Mouse (Mus musculus): ENCODE measurements around the gene Kcnb1.

The Kcnb1 gene

DNA sequence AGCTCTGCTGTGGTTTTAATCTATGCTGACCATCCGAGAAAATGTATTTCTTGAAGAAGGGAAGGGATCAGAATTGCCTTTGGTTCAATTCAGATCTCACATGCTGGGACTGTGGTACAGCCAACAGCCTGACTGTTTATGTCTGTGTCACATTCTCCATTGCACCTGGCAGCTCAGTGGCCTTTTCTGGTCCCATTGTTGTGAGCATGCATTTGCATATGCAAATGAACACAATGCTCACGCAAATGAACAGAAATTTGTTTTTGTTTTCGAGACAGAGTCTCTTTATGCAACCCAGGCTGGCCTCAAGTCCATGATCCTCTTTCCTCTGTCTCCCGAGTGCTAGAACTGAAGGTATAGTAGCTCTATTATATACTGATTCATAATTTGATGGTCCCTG is 64.2 kb downstream of the Kcnb1 start:
- no peak for DNase-seq

DNA sequence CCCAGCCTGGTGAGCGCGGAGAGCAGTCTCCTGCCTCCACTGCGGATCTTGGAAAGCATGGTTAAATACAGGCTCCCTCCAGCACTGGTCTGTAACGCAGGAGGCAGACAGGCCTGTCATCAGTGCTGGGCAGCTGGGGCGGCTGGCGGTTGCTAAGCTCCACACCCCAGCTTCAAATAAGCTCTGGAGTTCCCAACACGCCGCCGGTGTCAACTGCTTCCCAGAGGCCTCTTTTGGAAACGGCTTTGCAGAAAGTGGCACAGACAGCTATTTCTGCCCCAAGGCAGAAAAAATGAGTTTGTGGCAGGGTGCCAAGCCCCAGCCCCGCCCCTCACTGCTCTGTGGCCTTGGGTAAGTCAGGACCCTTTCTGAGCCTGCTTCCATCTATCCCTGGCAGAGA is 66.0 kb downstream of the Kcnb1 start:
- peak; percentile 54 for DNase-seq

DNA sequence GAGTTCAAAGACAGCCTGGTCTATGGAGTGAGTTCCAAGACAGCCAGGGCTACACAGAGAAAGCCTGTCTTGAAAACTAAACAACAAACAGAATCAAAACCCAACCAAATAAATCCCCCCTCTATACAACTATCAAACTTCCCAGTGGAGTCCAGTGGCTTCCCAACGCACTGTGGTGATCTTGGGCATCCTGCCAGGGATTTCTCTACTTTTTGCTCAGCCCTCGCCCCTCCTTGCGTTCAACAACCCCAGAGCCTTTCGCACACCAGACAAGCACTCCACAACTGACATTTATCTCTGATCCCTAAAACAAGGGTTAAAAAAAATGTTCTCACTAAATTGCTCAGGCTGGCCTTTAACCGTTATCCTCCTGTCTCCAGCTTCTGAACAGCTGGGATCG is 67.2 kb downstream of the Kcnb1 start:
- DNase-seq = no peak

DNA sequence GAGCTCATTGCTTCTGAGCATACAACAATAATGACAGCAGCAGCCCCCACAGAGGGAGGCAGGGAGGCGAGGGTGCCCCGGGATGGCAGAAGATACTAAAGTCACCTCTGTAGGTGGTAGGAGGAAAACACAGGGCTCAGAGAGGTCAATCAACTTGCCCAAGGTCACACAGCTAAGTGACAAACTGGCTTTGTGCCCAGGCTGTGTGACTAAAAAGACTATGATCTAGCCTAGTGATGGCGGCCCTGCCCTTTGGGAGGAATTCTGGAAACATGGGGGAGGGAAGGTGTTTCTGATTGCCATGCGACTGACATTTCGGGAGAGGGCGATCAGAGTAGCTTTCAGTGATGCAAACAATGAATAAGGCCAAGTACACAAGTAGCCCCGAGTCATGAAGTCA is 68.0 kb downstream of the Kcnb1 start:
- DNase-seq = no peak

GRCm38 (mm10) chr2:167121228-167121627 is 68.7 kb downstream of the Kcnb1 start:
- DNase-seq = no peak

GRCm38 (mm10) chr2:167120186-167120830 is 69.6 kb downstream of the Kcnb1 start:
- DNase-seq = no peak

DNA sequence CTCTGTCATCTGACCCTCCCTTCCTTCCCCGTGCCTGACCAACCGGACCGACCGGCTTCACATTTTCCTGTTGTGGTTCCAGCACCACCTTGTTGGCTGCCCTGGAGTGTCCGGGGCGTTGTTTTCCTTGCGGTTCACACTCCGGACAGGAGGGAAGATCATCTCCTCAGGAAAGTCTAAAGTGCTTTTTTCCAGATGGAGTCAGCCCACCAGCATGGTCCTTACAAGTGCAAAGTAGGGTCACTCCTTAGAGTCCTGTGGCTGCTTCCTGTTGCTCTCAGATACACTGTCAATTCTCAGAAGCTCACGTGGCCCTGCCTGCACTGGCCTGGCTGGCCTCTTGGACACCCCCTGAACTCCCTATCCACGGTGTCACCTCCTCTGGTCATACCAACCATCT is 71.9 kb downstream of the Kcnb1 start:
- DNase-seq = no peak

DNA sequence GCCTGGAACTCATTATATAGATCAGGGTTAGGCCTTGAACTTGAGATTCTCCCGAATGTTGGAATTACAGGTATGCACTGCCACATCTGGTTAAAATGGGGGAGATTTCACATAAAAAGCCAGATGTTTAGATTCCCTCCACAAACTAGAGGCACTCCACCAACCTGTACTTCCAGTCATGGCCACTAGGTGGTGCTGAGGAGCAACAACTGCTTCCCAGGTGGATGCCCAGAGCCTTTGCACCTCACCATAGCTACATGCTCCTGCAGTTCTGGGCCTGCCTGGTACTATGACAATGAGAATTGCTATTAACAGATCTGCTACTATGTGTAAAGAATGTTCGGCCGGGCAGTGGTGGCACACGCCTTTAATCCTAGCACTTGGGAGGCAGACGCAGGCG is 77.2 kb downstream of the Kcnb1 start:
- peak; percentile 72 for DNase-seq

GRCm38 (mm10) chr2:167112259-167112658 is 77.7 kb downstream of the Kcnb1 start:
- no peak for DNase-seq

DNA sequence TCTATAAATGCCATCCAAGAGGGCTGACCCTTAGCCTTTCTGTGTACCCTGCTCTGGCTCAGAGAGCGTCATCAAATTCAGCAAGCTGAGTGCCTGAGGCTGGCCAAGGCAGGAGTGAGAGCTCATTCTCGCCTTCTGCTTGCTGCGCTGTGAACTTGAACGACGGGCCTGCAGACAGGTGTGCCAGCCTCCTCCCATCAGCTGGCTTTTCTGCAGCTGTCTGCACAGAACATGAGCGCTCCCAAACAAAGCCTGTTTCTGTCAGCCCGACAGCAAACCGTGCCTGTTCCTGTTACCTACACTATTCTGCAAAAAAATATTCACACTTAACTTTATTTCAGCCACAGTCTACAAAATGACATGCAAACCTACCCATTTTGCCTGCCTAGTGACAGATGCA is 80.4 kb downstream of the Kcnb1 start:
- DNase-seq = no peak

DNA sequence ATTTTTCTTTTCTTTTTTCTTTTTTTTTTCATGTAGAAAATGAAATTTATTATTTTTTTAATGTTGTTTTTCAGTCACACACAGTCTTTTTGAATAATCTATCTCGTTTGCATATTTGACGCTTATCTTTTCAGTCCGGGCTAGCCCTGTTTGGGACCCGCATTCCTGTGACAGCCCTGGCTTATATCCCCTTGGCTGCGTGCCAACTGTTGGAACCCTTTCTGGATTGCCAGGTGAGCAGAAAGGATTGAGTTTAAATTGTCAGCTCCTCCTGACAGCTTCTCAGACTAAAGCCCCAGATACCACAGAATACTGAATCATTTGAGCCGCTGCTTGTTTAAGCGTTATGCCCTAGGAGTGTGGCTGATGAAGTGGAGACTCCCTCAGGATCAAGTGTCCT is 86.4 kb downstream of the Kcnb1 start:
- no peak for DNase-seq

DNA sequence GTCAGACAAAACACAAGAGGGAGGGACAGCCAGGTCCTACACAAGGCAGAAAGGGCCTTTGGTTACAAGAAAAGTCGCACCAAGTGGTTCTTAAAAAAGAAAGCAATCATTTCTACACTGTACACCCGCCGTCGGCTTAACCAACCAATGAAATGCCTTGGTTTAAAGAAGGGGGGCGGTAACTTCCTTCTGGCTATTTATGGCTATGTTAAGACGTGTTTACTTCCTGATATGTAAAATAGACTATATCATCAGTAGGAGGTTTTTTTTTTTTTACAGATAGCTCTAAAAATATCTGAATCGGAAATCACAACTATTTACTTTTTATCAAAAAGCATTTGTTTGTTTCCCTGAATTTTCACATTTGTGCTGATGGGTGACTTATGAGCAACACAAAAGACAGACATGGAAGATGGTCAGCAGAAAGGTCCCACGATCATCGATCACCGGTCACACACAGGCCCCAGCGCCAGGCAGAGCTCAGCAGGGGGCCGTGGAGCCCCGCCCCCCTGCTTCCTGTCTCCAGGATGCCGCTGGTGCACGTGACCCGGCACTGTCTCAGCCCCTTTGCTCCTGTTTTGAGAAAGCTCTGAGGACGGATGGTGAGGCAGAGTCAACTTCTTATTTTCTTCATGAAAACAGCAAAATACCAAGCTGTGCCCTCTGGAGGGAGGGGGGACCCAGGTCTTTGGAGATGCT is 88.1 kb downstream of the Kcnb1 start:
- no peak for DNase-seq

GRCm38 (mm10) chr2:167094688-167095087 is 95.3 kb downstream of the Kcnb1 start:
- DNase-seq = no peak

DNA sequence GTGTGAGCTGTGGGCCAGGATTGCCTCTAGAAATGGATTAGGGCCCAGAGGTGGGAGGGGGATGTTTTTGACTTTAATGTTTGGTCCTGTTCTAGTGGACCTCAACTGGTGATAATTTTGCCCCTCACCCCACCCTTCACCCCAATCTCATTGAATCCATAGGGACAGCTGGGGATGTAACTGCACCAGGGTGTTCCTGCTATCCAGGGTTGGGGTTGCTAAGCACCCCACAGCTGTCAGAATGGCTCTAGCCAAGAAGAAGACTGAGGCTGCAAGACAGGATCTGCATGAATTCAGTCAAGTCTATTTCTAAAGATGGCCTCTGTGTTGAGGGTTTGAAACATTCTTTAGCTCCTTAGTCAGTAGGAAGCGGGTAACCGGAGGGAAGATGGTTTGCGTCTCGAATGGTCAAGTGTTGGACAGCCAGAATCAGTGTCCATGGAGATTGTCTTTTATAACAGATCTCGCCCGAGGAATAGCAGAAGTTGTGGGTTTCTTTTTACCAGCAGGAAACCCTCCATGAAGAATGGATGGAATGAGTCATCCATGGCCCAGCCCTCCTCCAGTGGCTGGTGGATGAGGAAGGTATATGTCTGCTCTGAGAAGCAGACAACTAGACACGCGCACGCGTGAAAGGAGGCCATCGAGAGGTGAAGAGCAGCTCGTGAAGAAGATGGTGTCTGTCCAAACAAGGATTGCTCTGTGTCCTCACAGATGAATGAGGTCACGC is 96.6 kb downstream of the Kcnb1 start:
- no peak for DNase-seq

- no peak for DNase-seq
These were observed 99.7 kb downstream of the Kcnb1 start for GRCm38 (mm10) chr2:167090271-167090670.

- DNase-seq = no peak
These were observed 103.1 kb downstream of the Kcnb1 start for GRCm38 (mm10) chr2:167086836-167087235.

GRCm38 (mm10) chr2:167086092-167086491 is 103.9 kb downstream of the Kcnb1 start:
- DNase-seq = no peak

DNA sequence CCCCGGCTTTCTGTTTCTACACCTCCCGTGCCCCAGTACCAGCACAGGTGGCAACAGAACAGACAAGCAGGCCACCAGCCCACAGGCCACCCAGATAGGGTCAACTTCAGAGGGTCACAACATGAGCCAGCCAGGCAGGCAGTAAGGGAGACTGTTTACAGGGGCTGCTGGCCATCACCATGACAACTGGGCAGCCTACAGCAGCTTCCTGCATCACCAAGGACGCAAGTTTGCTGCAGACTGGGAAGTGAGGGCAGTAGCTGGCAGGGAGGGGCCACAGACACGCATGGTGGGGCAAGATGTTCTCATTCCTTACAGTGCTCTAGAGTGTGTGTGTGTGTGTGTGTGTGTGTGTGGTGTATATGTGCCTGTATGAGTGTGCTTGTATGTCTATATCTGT is 108.3 kb downstream of the Kcnb1 start:
- no peak for DNase-seq

DNA sequence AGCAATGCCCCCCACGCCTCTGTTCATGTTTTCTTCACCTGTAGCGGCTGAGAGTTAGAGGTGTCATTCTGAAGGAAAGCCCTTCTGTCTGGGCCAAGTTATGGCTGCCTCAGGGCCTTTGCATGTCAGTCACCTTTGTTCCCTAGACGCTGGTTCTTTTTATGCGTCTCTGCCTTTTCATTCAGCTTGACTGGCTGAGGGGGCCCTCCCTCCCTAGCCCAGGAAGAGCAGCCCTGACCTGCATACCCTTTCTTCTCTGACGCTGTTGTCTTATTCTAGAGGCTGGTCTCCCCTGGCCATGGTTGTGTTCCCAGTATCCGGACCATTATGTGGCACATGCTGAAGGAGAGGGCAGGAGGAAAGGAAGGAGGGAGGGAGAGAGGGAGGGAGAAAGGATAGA is 108.8 kb downstream of the Kcnb1 start:
- DNase-seq = no peak

- DNase-seq = no peak
These were observed 109.6 kb downstream of the Kcnb1 start for GRCm38 (mm10) chr2:167080387-167080786.

- DNase-seq = peak; percentile 84
These were observed 110.3 kb downstream of the Kcnb1 start for GRCm38 (mm10) chr2:167079535-167080257.

- peak; percentile 58 for DNase-seq
These were observed 110.9 kb downstream of the Kcnb1 start for GRCm38 (mm10) chr2:167078931-167079495.

DNA sequence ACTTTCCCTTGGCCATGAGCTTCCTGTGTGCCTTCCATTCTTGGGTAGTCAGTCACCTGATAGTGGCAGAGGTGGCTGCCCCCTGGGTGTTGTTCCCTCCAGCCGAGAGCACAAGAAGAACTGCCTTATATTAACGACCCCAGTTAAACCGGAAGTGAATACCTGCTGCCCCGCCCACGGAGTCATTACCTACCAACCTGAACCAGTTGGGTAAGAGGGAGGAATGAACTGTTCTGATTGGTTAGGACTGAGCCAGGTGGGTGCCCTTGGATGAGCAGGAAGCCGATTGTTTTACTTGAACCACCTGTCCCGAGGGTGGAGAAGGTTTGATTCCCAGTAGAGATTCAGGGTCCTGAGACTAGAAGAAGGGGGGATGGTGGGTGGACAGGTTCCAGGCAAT is 111.5 kb downstream of the Kcnb1 start:
- DNase-seq = no peak

Data from right cerebral cortex, postnatal 25 days (tissue).